Mouse (Mus musculus): ENCODE data around the gene Gtpbp2.

The Gtpbp2 gene

DNA sequence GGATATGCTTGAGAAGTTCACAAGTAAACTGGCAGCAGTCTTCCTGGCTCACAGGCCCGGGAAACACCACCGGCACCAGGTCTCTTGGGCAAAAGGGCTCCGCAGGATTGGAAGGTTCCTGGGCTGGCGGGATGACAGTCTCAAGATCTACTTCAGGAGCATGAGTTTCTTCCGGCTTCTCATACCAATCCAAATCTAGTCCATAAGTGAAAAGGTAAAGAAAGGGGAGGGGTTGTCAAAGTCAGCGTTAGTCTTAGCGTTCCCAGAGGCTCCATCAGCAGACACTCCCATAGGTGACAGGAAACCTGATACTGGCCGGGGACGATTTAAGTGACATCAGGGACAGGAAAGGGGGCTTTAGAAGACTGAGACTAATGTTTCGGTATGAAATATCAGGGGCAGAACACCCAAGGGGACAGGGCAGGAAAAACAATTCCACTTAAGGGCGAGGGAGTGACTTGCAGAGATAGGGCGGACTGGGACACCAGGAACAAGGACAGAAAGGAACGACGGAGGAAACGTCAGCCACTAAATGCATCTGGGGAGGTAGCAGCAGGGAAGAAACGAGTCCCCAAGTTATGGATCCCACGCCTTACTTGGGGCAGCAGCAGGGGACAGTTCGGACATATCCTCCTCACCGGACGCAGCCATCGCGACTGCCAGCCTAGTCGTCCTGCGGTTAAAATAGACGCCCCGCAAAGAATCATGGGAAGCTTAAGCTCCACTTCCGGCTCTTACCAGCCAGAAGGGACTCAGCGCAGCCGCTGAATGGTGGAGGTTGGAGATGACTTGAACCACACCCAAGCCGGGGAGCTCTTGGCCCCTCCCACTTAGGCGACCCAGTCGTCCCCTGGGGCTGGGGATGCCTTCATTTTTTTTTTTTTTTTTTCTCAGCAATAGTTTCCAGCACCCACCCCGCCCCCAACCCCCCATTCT, 7.7 kb upstream of the Gtpbp2 start, which contains the start of gene Mad2l1bp:
Gene Mad2l1bp (minus strand): TSS at position 707 of the 936 bp plus-strand sequence.
- DNase-seq (ENCODE audit: low spot score): peak; percentile 90

DNA sequence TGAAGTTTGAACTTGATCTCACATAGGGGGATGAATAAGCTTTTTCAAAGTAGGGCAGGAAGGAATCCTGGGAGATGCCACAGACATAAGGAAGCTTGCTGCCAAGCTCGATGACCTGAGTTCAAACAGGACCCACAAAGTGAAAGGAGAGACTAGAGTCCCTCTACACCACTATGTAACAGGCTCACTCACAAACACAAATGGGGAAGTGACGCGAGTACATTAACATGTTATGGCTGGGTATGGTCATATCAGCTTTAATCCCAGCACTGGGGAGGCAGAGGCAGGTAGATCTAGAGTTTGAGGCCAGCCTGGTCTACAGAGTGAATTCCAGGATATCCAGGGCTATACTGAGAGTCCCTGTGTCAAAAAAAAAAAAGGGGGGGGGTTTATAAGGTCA, 6.5 kb upstream of the Gtpbp2 start:
- DNase-seq (ENCODE audit: low spot score): no peak

DNA sequence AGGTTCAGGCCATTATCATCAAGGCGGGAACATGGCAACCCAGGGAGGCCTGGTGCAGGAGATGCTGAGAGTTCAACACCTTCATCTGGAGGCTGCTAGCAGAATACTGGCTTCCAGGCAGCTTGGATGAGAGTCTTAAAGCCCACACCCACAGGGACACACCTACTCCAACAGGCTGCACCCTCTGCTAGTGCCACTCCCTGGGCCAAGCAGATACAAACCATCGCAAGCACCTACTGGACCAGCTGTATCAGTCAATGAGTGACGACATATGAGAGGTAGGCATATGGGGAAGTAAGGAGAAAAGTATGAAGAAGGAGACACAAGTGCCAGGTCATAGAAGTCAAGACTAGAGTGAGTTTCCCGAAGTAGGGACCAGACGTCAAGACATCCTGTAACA, 4.2 kb upstream of the Gtpbp2 start:
- no peak for DNase-seq (ENCODE audit: low spot score)

DNA sequence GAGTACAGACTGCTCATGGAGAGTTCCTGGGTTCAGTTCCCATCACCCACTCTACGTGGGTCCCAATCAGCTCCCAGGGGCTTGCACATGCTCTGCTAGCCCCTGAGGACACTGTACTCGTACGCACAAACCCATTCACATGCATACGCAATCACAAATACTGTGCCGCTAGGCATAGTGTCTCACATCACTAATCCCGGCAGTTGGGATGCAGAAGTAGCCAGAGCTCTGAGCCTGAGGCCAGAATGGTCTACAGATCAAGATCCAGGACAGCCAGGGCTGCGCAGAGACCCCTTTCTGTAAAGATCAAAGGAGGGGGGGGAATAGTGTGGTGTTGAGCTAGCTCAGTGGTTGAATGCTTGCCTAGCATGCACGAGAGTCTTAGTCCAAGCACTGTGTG, 3.7 kb upstream of the Gtpbp2 start:
- DNase-seq (ENCODE audit: low spot score): no peak

DNA sequence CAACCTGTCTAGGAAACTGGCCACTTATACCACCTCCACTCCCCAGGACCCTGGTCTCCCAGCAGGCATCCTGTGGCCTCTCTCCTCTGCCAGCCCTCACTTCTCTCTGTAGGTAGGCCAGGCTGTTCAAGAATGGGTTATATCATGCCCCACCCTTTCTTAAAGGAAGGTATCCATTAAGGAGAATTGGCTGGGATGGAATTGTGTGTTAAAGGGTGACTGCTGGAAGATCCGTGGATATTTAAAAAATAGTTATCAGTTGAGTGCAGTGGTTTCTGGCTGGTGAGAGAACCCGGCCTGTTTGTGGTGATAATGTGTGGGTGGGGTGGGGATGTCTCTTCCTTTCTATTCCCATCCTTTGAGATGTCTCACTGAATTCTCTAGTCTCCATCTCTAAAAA, 1.6 kb upstream of the Gtpbp2 start:
- DNase-seq (ENCODE audit: low spot score): no peak

DNA sequence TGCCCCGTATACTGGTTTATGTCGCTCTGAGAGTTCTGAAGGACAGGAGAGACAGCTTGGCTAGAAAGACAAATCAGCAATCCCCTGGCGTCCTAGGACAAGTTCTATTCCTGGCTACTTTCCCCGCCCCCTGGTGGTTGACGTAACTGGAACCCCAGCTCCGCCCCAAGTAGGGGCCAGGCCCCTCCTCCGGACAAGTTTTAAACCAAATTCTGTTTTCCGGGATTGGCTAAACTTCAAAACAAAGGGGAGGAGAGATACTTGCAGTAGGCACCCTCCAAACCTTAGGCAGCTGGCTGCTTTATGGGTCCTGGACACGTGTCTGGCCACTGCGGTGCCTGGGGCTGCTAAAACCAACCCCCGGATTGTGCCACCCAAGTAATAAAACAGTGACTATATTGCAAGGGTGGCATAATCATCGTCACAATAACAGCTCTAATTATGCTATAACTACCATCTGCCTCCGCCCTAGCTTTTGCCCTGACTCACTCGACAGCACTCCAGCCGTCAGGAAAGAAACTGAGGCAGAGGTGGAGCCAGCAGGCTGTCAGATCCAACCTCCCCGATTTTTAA, 656 bp upstream of the Gtpbp2 start:
- DNase-seq (ENCODE audit: low spot score): peak; percentile 98

DNA sequence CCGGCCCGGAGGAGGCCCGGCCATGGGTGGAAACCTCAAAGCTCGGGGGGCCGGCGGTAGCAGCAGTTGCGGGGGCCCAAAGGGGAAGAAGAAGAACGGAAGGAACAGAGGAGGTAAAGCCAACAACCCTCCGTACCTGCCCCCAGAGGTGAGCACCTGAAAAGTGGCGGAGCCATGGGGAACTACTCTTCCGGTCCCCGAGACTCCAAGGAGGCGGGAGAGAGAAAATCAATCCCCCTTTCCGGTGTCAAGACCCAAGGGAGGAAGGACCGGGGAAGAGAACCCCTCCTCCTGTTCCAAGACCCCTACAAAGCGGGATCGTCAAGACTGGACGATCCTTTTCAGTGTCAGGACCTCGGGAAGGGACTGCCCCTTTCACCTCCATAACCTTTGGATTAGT, 347 bp downstream of the Gtpbp2 start:
- DNase-seq (ENCODE audit: low spot score): peak; percentile 41

DNA sequence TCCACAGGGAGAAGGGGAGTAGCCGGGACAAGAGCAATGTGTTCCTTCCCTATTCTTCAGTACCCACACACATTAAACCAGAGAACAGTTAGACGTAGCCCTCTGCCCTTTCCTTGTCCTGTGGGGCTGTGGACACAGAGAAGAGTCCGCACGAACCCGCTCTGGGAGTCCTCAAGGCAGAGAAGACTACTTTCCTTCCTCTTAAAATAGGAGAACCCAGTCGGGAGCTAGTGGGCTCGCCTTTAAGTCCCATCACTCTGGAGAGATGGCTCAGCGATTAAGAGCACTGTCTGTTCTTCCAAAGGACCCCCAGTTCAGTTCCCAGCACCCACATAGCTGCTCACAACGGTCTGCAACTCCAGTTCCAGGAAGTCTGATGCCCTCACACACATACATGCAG, 878 bp downstream of the Gtpbp2 start:
- no peak for DNase-seq (ENCODE audit: low spot score)

DNA sequence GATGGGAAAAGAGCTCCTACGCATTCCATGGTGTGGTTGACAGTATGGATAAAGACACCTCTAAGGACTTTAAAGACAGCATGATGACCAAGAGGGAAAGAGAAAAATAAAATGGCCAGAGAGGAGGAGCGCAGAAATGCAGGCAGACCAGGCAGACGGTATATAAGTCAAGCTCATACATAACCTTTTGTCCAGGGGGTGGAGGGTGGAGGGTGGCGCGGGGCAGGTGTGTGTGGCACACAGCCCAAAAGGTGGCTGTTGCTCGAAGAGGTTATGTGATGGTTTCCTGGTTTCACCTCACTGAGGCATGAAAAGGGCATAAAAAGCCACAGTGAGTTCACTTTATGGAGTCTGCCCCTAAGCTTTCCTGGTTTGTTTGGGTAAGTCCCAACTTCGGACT, 1.7 kb downstream of the Gtpbp2 start:
- no peak for DNase-seq (ENCODE audit: low spot score)

DNA sequence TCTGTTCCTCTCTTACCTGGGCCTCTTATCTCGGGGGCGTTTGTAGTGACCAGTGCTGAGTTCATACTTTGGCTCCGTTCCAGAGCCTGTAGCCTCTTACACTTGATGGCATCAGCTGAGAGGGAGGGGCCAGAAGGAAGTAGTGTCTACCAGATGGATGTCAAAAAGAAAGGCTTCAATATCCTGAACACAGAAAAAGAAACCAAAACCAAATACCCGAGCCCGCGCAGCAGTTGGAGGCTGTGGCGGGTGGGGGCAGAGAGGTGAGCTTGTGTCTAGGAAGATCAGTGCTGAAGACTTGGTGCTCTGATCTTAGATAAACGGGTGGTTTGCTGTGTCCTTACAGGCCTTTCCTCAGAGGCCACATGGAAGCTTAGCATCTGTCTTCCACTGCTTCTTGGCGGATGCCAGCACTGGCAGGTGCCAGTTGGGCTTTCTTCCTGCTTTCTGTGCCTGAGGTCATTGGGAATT, 2.2 kb downstream of the Gtpbp2 start:
- DNase-seq (ENCODE audit: low spot score): no peak

DNA sequence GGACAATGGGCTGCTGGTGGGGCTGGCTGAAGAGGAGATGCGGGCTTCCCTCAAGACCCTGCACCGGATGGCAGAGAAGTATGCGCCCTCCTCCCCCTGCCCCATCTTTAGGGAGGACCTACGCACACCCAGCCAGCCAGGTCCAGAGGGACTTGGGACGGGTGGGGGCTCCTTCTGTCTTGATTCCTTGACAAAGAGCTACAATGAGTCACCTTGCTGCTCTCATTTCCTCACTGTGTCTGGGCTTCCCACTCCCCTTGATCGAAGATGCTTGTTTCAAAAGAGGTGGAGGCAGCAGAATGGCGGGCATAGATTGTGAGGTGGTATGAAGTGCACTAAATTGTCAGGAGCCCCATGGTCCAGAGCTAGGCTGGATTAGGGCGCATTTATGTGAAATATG, 3.5 kb downstream of the Gtpbp2 start:
- no peak for DNase-seq (ENCODE audit: low spot score)

DNA sequence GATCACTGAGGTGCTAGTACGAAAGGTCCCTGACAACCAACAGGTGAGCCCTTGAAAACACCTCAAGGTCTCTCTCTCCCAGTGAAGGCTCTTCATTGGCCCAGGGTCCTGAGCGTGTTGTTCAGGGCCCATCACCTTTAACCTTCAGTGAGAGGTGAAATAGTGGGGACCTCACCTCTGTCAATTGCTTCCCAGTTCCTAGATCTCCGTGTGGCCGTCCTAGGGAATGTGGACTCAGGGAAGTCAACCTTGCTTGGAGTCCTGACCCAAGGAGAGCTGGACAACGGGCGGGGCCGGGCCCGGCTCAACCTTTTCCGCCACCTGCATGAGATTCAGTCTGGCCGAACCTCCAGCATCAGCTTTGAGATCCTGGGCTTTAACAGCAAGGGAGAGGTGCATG, 4.0 kb downstream of the Gtpbp2 start:
- no peak for DNase-seq (ENCODE audit: low spot score)

DNA sequence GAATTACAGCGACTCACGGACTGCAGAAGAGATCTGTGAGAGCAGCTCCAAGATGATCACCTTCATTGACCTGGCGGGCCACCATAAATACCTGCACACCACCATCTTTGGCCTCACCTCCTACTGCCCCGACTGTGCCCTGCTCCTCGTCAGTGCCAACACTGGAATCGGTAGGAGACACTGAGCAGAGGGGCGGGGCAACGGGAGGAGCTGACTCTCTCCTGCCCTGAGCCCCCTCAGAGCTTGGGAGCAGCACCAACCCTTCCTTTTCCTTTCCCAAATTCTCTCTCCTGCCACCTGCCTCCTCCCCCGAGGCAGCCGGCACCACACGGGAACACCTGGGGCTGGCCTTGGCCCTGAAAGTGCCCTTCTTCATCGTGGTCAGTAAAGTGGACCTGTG, 4.6 kb downstream of the Gtpbp2 start:
- DNase-seq (ENCODE audit: low spot score): no peak

DNA sequence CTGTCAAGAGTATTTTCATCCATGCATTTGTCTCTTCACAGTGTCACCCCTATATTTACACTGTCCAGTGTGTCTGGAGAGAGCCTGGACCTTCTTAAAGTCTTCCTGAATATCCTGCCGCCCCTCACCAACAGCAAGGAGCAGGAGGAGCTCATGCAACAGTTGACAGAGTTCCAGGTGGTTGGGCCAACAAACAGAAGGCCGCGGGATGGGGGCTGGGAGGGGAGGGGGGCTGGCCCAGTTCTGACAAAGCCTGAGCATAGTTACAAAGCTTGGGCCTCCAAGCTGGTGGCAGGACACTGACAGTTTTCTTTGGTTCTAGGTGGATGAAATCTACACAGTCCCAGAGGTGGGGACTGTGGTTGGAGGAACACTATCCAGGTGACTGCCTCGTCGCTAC, 5.4 kb downstream of the Gtpbp2 start:
- no peak for DNase-seq (ENCODE audit: low spot score)

DNA sequence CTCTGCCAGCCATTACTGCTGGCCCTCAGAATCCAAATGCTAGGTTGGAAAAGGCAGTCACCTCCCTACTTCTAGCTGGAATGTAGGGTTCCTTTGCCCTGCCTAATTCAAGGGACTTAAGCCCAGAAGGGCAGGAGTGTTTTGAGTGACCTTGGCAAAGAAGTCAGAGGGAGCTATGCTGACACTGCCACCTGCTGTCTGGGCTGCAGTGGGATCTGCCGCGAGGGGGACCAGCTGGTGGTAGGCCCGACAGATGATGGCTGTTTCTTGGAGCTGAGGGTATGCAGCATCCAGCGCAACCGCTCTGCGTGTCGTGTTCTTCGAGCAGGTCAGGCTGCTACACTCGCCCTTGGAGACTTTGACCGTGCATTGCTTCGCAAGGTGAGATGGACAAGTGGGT, 6.2 kb downstream of the Gtpbp2 start:
- DNase-seq (ENCODE audit: low spot score): no peak

DNA sequence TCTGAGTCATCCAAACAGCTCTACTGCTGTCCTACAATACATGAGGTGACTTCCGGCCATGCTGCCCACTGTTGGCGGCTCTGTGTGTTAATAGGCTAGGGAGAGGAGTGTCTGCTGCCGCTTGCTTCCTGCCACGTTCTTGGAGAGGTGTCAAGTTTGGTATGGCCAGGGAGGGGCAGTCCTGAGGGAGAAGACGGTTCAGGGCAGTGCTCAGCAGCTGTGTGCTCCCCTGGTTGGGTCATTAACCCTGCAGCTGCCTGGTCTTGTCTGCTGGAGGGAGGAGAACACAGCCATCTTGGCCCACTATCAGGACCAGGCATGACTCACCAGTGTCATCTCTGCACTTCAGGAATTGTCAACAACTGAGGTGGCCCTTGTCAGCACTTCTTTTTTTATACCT, 7.5 kb downstream of the Gtpbp2 start:
- DNase-seq (ENCODE audit: low spot score): peak; percentile 50

DNA sequence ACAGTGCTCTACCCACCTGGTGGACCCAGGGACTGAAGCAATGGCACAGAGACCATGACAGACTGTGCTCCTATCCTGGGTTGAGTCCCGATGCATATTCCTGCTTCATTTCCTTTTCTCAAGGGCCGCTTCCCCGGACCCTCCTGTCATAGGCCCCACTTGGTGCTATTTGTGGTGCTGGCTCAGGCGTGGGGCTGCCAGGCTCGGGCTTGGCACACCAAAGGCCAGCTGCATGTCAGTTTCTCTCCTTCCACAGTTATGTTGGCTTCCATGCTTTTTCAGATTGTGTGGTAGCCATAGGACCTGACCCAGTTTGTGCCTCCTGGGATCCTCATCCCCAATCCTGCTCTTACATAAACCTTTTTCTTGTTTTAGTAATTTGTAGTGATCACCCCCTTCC, 7.9 kb downstream of the Gtpbp2 start:
- no peak for DNase-seq (ENCODE audit: low spot score)

DNA sequence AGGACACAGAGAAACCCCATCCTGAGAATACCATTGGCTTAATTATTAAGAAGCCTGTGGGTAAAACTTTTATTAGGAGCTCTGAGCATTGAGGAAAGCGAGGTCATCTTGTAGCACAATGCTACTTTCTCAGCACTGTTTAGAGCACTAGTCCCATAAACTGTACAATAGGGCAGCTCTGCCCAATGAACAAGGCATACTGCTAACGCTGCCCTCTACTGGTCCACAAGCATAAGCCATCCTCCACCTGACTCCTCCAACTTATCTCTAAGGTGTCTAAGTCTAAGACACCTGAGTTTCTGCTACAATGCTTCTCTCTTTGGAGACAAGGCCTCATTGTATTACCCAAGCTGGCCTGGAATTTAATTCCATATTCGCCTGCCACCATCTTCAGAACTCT, 9.7 kb downstream of the Gtpbp2 start:
- peak; percentile 67 for DNase-seq (ENCODE audit: low spot score)

DNA sequence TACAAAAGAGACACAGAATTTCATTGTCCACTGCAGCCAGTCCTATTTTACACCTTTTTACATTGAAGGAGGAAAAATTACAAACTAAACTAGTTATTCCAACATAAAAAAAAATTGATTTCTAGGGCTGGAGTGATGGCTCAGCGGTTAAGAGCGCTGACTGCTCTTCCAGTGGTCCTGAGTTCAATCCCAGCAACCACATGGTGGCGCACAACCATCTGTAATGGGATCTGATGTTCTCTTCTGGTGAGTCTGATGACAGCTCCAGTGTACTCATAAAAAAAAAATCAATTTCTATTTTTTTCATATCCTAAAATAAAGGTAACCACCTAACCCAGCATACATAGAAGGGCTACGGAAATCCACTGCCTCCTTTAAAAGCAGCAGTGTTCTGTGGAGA, 21.4 kb downstream of the Gtpbp2 start:
- no peak for DNase-seq (ENCODE audit: low spot score)

DNA sequence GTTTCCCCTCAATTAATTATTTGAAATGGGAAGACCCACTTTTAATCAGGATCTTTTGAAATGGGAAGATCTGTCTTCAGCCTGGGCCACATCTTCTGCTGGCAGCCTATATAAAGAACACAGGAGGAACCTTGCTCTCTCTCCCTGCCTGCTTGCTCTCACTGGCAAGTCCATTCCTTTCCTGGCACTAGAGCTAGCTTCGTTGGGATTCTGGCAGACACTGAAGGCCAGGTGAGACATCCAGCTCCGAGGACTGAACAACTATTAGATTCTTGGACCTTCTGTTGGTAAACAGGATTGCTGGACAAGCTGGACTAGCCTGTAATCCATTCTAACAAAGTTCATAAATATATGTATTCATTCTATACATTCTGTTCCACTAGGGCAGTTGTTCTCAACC, 28.0 kb downstream of the Gtpbp2 start:
- DNase-seq (ENCODE audit: low spot score): no peak

DNA sequence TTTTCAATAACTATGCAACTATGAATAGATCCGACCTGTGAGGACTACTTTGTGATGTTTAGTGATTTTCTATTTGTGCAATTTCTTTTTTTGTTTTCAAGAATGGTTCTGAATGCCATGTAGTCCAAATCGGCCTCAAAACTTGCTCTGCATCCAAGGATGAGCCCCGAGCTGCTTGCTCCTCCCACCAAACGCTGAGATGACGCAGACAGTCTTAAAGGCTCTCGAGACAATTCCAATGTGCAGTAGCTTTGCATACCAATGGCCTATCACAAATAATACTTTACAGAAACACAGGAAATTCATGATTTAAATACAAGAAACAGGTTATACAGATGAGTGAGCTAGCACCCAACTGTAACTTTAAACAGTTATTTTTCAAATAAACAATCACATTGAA, 40.3 kb downstream of the Gtpbp2 start:
- DNase-seq (ENCODE audit: low spot score): no peak

DNA sequence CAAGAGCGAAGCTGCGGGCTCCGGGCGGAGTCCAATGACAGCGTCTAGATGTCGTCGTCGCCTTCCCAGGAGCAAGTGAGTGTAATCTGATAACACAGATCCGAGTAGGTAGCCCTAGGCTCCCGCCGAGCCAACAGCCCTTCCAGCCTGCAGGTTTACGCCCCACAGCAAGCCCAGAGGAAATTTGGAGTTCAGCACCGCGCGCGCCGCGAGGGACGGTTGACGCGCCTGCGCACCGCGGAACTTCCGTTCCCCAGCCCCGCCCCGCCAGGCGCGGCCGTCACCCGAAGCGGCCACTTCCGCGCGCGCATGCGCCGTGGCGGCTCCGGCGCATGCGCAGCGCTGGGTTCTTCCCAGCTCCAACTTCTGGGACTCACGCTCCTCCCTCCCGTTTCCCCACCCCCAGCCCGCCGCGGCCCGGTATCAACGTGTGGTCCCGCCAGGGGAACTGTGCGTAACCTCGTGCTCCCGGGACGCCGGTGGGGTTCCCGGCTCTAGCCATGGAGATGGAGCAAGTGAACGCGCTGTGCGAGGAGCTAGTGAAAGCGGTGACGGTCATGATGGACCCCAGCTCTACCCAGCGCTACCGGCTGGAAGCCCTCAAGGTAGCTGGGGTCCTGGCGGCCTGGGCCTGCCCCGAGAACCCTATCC, 41.7 kb downstream of the Gtpbp2 start, which contains the start of the genes Polh and Xpo5:
Gene Polh (minus strand): TSS at position 225 of the 651 bp plus-strand sequence.
Gene Xpo5 (plus strand): TSS at position 362 of the 651 bp plus-strand sequence.
- DNase-seq (ENCODE audit: low spot score): peak; percentile 94

DNA sequence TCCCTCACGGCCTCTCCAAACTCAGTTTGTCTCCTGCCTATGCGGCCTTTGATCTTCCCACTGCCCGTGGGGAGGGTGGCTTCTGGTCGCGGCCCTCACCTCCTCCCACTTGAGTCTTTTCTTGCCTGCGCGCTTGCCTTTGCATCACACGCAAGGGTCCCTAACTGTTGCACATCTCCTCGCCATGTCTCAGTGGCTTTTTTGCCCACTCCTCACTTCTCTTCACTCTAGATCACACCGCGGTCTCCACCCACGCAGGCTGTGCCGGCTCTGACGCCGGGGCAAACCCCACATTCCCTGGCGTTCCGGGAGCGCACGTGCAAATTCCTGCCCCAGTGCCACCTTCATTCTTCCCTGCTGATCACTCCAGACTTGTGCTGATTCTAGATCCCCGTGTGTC, 42.2 kb downstream of the Gtpbp2 start:
- no peak for DNase-seq (ENCODE audit: low spot score)

Measured in adipocyte (in vitro differentiated cells).